Mouse (Mus musculus): ENCODE results near the gene Eif4e.
A peak's percentile ranks its signal among the peaks of the same experiment; 100 is the strongest.

Gene Eif4e

GRCm38 (mm10) chr3:138586213-138586612 lies 60.2 kb downstream of the Eif4e start:
- no peak for DNase-seq (ENCODE audit: low read depth, low spot score)

GRCm38 (mm10) chr3:138587137-138587536 lies 61.2 kb downstream of the Eif4e start:
- no peak for DNase-seq (ENCODE audit: low read depth, low spot score)

DNA sequence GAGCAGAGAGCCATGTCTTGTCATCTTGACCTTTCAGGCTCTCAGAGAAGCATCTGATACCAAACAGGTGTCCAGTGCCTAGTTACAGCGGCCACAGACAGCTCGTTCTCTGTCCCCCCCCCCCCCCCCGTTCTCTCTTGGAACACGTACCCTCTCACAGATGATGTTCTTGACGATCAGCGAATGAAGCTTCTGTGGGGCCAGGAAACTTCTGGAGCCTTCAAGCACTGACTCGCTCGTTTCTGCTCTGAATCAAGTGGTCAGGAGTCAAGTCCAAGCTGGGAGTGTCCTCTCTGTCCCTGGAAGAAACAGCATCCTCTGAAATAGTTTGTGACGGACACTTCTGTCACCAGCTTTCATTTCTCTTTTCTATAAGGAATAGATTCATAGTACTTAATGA lies 62.0 kb downstream of the Eif4e start:
- DNase-seq (ENCODE audit: low read depth, low spot score), result no peak

- no peak for DNase-seq (ENCODE audit: low read depth, low spot score)
Observed at GRCm38 (mm10) chr3:138591002-138591401, 65.0 kb downstream of the Eif4e start.

DNA sequence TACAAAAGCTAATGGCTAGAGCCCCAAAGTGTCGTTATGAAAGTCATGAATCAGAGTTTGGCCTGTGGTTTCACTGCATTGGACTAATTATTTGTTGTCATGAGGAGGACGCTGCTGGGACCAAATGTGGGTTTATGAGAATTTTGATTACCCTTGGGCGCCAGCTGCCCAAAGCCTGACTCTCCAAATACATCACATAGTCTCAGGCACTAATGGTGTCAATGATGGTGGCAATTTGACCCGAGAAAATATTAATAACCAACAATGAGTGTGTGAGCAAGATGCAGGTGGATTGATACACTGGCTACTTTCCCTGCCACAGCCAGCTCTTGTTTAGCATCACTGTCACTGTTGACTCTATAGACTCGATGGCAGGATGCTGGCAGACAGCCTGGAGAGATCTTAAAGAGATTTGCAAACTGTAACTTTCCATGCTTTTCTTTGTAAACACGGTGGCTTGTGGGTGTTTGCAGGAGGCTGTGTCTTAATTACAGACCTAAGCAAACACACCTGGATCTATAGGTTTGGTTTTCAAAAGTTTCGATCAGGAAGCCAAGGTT lies 65.9 kb downstream of the Eif4e start:
- no peak for DNase-seq (ENCODE audit: low read depth, low spot score)

DNA sequence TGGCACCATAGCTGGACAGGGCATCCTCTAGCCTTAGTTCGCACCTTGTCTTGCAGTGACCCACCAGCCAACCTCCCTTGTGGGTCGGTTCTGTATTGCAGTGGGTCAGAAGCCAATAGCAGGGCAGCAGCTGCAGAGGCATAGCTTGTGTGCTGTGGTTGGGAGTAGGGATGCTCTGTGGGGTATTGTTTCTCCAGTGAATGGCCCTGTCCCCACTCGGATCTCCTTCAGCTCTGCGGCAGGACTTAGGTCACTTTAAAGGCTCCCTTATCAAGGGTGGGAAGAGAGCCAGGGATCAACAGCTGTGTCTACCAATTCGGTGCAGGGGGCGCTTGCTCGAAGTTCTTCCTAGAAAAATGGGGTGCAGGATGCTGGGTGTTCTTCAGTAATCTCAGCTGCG lies 67.2 kb downstream of the Eif4e start:
- no peak for DNase-seq (ENCODE audit: low read depth, low spot score)

DNA sequence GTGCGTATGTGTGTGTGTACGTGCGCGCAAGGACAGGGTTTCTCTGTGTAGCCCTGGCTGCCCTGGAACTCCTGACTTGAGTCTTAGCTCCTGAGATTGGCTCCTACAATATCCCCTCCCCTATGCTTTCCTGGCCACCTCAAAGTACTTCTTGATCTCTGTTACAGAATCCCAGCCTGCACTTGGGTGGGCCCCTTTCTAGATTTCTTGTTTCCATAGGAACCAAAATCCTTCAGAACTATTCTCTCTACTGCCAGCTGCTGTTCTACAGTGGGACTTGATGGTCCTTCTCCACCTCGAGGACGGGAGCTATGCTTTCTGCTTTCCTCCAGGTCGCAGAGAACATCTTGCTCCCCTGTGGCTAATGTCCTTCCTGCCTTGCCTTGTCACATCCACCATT lies 67.9 kb downstream of the Eif4e start:
- peak; percentile 17 for DNase-seq (ENCODE audit: low read depth, low spot score)

DNA sequence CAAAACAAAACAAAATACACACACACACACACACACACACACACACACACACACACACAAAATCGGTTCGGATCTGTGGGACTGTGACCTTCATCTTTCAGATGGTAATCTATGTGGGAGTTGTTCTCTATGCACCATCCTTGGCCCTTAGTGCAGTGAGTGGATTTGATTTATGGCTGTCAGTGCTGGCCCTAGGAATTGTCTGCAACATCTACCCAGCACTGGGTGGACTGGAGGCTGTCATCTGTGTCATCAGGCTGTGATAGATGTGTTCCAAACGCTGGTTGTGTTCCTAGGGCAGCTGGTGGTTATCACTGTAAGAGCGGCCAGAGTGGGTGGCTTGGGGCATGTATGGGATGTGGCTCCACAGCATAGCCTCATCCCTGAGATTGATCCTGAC lies 75.1 kb downstream of the Eif4e start:
- no peak for DNase-seq (ENCODE audit: low read depth, low spot score)

- DNase-seq (ENCODE audit: low read depth, low spot score), result no peak
Observed at GRCm38 (mm10) chr3:138605132-138605531, 79.2 kb downstream of the Eif4e start.

DNA sequence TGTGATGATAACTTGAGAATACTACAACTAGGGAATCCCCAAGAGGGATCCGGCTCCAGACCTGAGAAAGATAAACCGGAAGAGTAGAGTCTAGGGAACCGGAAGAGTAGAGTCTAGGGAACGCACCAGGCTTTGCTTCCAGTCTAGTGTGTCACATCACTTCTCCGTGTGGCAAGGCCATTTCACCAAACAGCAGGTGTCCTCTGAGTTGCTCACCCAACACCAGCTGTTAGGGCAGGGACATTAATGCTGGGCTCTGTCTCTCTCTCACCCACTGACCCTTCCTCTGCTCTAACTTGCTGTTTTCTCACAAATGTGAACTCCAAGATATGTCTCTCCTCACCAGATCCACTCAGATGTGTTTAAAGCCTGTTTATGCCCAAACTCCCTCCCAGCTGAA lies 82.7 kb downstream of the Eif4e start:
- DNase-seq (ENCODE audit: low read depth, low spot score), result no peak
